Mouse (Mus musculus) forebrain, embryonic 14.5 days (tissue): ENCODE measurements around the gene Hip1r. TPM values are rescaled to one million over a fixed set of nuclear protein-coding genes. Genes with fewer than 3 reads are reported as not detected.

ENCODE experiments used
- ATAC-seq: fragments of 200-750 bp; cut with Nextera tagmentation; 2 replicates; pipeline ENCODE4 v1.8.0; 2017; ENCODE audit warnings: mild to moderate bottlenecking, moderate library complexity
- DNase-seq: peaks from one replicate; pipeline ENCODE4 v3.0.0-alpha.2; 2015; ENCODE audit warnings: low spot score
- H3K27ac ChIP-seq: fragments of 300-500 bp; sonication (generic); 2 replicates; pipeline ENCODE4 v1.5.1; 2014; ENCODE audit warnings: low read depth, mild to moderate bottlenecking, control low read depth, low read length, moderate library complexity
- H3K27me3 ChIP-seq: fragments of 300-500 bp; sonication (generic); replicated peaks from 2 replicates; pipeline ENCODE4 v1.6.1; 2014; ENCODE audit warnings: low read length, control low read depth, mixed read lengths; ENCODE audit not compliant: control insufficient read depth, insufficient read depth
- H3K36me3 ChIP-seq: fragments of 300-500 bp; sonication (generic); 2 replicates; pipeline ENCODE4 v1.6.1; 2014; ENCODE audit warnings: low read length, control low read depth; ENCODE audit not compliant: control insufficient read depth, insufficient read depth
- H3K4me1 ChIP-seq: fragments of 300-500 bp; sonication (generic); 2 replicates; pipeline ENCODE4 v1.6.1; 2014; ENCODE audit warnings: antibody characterized with exemption, low read length, control low read depth; ENCODE audit not compliant: control insufficient read depth, insufficient read depth
- H3K4me2 ChIP-seq: fragments of 300-500 bp; sonication (generic); 2 replicates; pipeline ENCODE4 v1.6.1; 2014; ENCODE audit warnings: mild to moderate bottlenecking, control low read depth, low read length
- H3K4me3 ChIP-seq: fragments of 300-500 bp; sonication (generic); 2 replicates; pipeline ENCODE4 v1.5.1; 2014; ENCODE audit warnings: low read depth, low read length, control low read depth
- H3K9ac ChIP-seq: fragments of 300-500 bp; sonication (generic); 2 replicates; pipeline ENCODE4 v1.6.1; 2014; ENCODE audit warnings: mild to moderate bottlenecking, low read length, control low read depth, moderate library complexity
- H3K9me3 ChIP-seq: fragments of 300-500 bp; sonication (generic); replicated peaks from 2 replicates; pipeline ENCODE4 v1.6.1; 2016; ENCODE audit warnings: low read length, control low read depth, mixed read lengths; ENCODE audit not compliant: control insufficient read depth
- WGBS: fragments of 180-500 bp; shearing (Covaris S2); extraction: QIAGEN DNeasy Blood & Tissue Kit; methylation state at CpG from one replicate; pipeline ENCODE4 v1.1.7; 2014; 5-methylcytosine and 5-hydroxymethylcytosine counted together
- polyA plus RNA-seq: library from polyadenylated mRNA; unstranded; fragments of >200 nt; fragmentation: Nextera tagmentation; extraction: Ambion mirVana; gene quantifications from 2 replicates; pipeline ENCODE4 v1.2.1, GENCODE M21; 2014

Gene Hip1r
- polyA plus RNA-seq, 1 experiment from 2014 or later, result 12.4 TPM

DNA sequence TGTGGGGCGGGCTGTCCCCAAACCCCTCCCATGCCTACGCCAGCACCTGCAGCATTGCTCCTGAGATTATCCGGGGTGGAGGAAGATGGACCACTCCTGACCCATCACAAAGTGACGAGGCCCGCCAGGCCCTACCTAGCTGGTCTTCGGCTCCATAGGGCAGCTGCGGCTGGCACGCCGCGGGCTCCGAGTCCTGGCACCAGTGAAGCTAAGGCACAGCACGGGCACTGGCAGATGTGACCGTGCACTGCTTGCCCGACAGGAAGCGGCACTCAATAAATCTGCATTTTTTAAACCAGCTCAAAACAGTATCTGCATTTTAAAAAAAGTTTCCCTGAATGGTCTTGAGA lies 31.7 kb downstream of the Hip1r start:
- ATAC-seq, result no peak
- Histone ChIP-seq H3K27ac (0 out of 2 replicates have a peak overlapping the region, but pooled peaks have one; percentile 21), H3K36me3 (peaks cover 86% of the 10 kb centered on the region), H3K9ac (no peak overlapping the region), H3K4me1 (no peaks in the 10 kb centered on the region), H3K4me2 (no peak overlapping the region), H3K27me3 (no peaks in the 10 kb centered on the region), H3K4me3 (no peak overlapping the region), H3K9me3 (no peaks in the 10 kb centered on the region)
- no peak for DNase-seq
- WGBS, result 87% methylated on average over 15 of the region's 15 CpGs

DNA sequence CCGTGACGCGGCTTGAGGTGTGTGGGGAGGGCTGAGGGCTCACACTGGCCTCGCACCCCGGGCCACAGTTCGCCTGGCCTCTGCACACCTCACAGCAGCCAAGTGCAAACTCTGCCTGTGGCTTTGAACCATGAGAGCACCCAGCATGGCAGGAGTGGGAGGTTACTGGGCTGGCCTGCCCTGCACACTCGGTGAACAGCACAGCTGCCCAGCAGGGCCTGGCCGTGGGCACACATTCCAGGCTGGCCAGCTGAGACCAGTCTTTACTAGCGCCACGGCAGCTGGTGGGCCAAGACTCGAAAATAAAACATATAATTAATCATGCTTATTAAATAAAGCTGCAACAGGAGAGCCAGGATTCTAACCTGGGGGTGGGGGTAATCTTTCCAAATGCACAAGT lies 32.2 kb downstream of the Hip1r start:
- ATAC-seq, result no peak
- WGBS, result 84% methylated on average over 11 of the region's 11 CpGs
- Histone ChIP-seq H3K9ac (no peak overlapping the region), H3K27ac (no peak overlapping the region), H3K27me3 (no peaks in the 10 kb centered on the region), H3K4me3 (no peak overlapping the region), H3K36me3 (peaks cover 86% of the 10 kb centered on the region), H3K9me3 (no peaks in the 10 kb centered on the region), H3K4me2 (no peak overlapping the region), H3K4me1 (peaks cover 3% of the 10 kb centered on the region; the same call in 1 of the 2 replicates)
- DNase-seq, result no peak

DNA sequence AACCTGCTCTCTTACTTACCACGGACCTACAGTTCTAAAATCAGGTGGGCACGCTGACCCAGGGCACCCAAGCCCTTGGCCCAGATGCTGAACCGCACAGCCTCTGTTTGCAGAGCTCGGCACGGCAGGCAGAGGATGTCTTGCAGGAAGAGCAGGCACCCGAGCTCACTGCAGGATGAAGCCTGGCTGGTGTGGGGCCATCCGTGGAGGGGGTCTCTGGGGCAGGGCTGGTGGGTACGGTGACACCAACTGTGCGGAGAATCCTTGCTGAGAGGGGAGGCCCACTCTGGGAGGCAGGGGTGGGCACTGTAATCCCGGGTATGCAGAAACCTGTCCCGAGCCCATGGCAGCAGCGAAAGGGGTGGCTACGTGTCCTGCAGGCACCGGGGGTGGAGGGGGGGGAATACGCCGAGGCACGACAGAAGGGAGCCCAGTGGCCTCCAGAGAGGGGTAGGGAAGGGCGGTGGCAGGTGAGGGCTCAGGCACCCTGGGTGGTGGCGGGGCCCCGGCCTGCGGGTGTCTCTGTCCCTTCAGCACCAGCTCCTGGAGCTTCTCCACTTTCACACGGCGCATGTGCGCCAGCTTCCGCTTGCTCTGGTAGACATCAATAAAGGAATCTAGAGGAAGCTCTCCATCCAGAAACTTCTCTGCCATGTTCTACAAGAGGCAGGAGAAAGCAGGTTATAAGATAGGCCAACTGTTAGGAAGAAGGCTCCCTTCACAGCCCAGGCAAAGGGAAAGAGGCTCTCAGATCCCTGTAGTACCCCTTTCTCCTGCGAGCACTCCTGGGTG lies 32.9 kb downstream of the Hip1r start:
- no peak overlapping the region for H3K4me2 ChIP-seq
- WGBS, result 91% methylated on average over 26 of the region's 26 CpGs
- no peak overlapping the region; the same call in 1 of the 2 replicates for H3K27ac ChIP-seq
- no peaks in the 10 kb centered on the region for H3K27me3 ChIP-seq
- ATAC-seq (no peak), DNase-seq (no peak)
- H3K9me3 ChIP-seq, result no peaks in the 10 kb centered on the region
- no peak overlapping the region for H3K9ac ChIP-seq
- H3K36me3 ChIP-seq, result peaks cover 85% of the 10 kb centered on the region
- H3K4me1 ChIP-seq, result peaks cover 10% of the 10 kb centered on the region
- H3K4me3 ChIP-seq, result no peak overlapping the region

DNA sequence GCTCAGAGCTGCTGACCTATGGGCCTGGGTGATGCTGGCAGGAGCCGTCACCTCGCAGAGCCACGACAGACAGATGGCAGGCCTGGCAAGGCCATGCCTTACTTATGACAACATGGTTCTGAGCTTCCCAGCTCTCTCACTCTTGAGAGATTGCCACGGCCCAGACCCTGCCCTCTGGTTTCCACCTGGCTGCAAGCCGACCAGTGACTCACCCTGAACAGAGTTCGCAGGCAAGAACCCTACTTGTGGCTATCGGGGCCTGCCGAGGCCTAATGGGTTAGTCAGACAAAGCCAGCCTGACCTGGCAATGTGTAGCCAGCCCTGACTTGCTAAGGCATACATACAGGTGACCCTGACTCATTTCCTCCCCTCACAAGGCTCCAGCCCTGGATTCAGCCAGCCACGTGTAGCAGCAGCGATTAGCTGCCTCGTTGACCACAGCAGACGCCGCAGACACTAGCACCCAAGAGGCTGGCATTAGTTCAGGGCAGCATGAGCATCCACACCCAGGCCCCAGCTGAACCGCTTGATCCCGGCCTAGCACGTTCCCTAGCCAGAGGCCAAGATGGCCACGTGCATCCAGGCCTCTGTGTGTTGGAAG lies 33.6 kb downstream of the Hip1r start:
- WGBS, result 89% methylated on average over 17 of the region's 17 CpGs
- ATAC-seq (no peak), DNase-seq (no peak)
- Histone ChIP-seq H3K9me3 (no peaks in the 10 kb centered on the region), H3K4me3 (no peak overlapping the region), H3K27ac (no peak overlapping the region), H3K9ac (no peak overlapping the region), H3K27me3 (no peaks in the 10 kb centered on the region), H3K4me1 (peaks cover 17% of the 10 kb centered on the region), H3K4me2 (no peak overlapping the region), H3K36me3 (peaks cover 81% of the 10 kb centered on the region)

DNA sequence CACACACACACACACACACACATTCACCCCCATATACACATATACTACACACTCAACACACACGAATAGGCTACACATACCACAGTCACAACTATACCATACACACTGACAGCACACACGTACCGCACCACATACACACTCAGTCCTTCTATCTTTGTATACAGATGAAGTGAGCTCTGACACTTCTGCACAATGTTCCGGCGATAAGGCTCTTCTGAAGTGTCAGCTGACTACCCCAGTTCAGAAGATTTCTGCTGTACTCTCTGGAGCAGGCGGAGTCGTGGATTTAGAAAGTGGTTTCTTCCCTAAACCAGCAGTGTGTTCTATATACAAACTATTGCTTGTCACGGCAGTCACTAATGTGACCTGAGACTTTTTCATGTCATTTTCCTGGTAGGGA lies 36.6 kb downstream of the Hip1r start:
- Histone ChIP-seq H3K4me2 (no peak overlapping the region), H3K9ac (no peak overlapping the region), H3K27me3 (no peaks in the 10 kb centered on the region), H3K4me3 (no peak overlapping the region), H3K27ac (peak overlapping the region; percentile 88; the same call in 1 of the 2 replicates), H3K4me1 (peaks cover 46% of the 10 kb centered on the region), H3K9me3 (no peaks in the 10 kb centered on the region), H3K36me3 (peaks cover 55% of the 10 kb centered on the region)
- DNase-seq, result no peak
- 94% methylated on average over 8 of the region's 8 CpGs for WGBS
- ATAC-seq, result no peak

DNA sequence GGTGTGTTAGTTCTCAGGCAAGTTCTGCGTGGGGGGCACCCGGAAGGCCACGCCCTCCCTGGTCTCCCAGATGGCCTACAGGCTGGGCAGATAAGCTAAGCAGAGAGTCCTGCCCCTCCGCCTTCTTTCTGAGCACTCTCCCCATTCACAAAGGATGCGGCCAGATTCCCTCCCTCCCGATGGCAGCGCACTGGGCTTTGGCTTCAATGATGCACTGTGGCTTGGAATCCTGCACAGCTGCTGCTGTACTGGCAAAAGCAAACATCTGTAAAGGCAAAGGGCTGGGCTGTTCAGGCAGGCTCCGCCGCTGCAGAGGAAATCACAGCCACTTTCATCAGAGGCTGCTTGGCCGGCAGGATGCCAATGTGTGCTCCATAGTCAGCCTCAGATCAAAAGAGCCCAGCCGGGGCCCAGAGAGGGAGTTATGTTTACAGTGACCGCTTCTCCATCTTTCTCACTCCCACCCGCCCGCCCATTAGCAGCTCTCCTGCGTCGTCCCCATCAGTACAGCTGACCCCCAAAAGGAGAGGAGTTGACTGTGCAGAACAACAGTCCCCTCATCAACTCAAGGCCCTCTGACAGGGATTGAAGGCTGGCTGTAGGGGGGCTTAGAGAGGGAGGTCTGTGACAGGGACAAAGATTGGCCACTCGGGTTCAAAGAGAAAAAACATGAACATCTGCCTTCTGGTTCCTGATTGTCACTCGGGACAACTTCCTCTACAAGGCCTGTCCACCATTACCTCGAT lies 37.7 kb downstream of the Hip1r start:
- peak overlapping the region; percentile 88 for H3K27ac ChIP-seq
- ATAC-seq (peak; percentile 66), DNase-seq (peak; percentile 87)
- no peaks in the 10 kb centered on the region for H3K27me3 ChIP-seq
- peak overlapping the region; percentile 34 for H3K4me2 ChIP-seq
- H3K9me3 ChIP-seq, result no peaks in the 10 kb centered on the region
- peak overlapping the region; percentile 54 for H3K9ac ChIP-seq
- 10% methylated on average over 19 of the region's 19 CpGs for WGBS
- H3K4me3 ChIP-seq, result no peak overlapping the region
- peaks cover 46% of the 10 kb centered on the region for H3K4me1 ChIP-seq
- H3K36me3 ChIP-seq, result peaks cover 45% of the 10 kb centered on the region

DNA sequence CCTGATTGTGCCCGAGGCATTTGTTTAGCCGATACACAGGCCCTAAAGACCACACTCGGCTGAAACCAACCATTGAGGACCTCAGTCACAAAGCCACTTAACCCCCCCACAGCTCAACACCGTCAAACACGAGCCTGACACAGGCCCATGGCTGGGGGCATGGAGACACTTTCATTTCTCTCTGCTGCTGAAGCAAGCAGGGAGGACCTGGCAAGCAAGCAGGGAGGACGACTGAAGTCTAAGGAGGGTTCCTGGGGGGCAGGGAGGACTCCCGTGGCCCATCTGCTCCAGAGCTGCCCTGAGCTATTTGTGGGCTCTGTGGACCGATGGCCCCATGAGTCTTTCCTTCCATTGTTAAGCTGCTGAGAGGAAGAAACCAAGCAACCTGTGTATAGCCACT lies 38.5 kb downstream of the Hip1r start:
- no peaks in the 10 kb centered on the region for H3K27me3 ChIP-seq
- no peak for DNase-seq
- H3K27ac ChIP-seq, result peak overlapping the region; percentile 88
- peak overlapping the region; percentile 54; the same call in 1 of the 2 replicates for H3K9ac ChIP-seq
- no peaks in the 10 kb centered on the region for H3K9me3 ChIP-seq
- no peak for ATAC-seq
- H3K4me3 ChIP-seq, result no peak overlapping the region
- WGBS, result 9% methylated on average over 8 of the region's 8 CpGs
- H3K4me2 ChIP-seq, result peak overlapping the region; percentile 34
- H3K36me3 ChIP-seq, result peaks cover 41% of the 10 kb centered on the region
- H3K4me1 ChIP-seq, result peaks cover 46% of the 10 kb centered on the region

DNA sequence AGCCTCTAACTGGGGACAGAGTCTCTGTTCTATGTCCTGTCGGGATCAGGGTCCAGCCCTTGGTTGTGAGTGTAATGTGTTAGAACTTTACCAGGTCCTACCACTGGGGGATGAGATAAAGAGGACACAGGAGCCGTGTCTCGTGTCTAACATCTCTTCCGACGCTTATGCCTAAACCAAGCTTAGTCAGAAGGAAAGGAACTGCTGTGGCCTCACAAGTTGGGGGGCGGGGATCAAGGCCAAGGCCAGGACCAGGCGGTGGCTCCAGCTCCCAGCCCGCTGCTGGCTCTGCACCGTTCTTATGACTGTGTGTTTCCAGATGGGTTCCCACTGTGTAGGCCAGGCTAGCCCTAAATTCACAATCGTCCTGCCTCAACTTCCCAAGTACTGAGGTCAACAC lies 39.5 kb downstream of the Hip1r start:
- WGBS, result 90% methylated on average over 10 of the region's 10 CpGs
- Histone ChIP-seq H3K4me1 (peaks cover 53% of the 10 kb centered on the region), H3K4me2 (no peak overlapping the region), H3K36me3 (peaks cover 36% of the 10 kb centered on the region), H3K9ac (no peak overlapping the region), H3K27me3 (no peaks in the 10 kb centered on the region), H3K9me3 (no peaks in the 10 kb centered on the region), H3K27ac (no peak overlapping the region), H3K4me3 (no peak overlapping the region)
- ATAC-seq, result no peak
- no peak for DNase-seq
